Mouse (Mus musculus) heart, adult 11 months (tissue): ENCODE measurements around the gene Sf3b4.
"Not testable (repeated sequence)": the region's sequence is repeated elsewhere in the genome, so short reads cannot be mapped to it uniquely, and the experiment has no call there.

Experiments
- DNase-seq: peaks from one replicate; pipeline ENCODE4 v3.0.0; 2022

Gene Sf3b4

DNA sequence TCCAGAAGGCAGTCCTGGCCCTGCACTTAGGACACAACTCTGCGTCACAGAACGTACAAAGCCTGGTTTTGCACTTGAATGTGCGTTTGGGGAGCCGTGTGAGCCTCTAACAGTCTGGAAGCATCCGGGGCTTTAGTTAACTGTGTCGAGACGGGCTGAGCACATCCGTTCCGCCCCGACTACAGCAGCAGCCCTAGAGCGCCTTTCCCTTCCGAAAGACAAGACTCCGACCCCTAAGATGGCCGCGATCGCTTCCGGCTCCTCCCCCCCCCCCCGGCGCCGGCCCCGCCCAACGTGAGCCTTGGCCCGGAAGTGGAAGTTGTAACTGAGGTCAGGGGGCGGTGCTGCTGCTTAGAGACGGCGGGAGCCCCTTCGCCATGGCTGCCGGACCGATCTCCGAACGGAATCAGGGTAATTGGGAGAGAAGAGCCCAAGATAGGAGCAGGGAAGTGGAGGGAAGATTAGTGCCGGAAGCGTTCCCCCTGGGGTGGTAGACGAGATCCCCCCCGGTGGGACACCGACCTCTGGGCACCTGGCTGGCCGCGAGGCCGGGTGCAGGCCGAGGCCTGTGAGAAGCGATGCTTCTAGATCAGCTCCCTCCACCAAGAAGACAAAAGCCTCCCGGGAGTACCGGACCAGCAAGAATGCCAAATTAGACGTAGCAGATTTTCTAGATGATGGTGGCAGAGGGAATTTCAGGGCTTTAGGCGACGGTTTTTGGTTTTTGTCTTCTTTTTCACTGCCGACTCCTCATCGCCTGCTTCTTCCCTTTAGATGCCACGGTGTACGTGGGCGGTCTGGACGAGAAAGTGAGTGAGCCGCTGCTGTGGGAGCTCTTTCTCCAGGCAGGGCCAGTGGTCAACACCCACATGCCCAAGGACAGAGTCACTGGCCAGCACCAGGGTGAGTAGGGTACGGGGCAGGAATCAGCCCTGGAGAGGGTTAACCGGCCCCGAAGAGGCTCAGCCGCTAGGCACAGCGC is at the start of gene Sf3b4:
Sf3b4 (plus strand) TSS at position 136 of the 982 bp plus-strand sequence.
- DNase-seq: peak; percentile 99

DNA sequence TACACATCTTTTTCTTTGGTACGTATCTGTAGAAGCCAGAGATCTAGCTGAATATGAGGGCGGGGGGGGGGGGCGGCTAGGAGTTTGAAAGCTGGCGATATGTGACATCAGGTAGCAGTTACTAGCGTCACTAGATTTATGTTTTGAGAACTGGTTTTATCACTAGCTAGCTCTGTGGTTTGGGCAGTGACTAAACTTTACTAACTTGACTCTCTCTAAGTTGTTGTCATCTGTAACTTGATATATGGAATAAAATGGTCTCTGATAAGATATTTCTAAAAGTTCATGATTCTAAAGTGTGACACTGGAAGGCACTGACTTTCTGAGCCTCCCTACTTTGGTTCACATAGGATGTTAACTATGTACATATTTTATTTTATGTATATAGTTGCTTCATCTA is 47.9 kb upstream of the Sf3b4 start:
- DNase-seq: no peak

DNA sequence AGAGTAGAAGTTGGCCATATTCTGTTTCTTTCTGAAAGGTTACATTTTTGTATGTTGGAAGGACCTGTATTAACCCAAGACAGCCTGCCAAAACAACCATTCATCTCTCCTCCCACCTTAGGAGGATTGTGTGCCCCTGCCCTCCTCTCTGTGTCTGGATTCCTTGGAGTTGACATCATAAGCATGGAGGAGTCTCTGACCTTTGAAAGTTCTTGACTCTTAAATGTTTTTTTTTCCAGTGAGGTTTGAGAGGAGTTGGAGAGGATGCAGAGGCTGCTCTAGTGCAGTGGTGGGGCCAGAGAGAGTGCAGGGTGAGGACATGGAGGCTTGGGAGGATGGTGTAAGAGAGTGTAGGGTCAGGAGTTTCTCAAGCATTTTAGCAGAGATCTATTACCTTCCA is 44.0 kb upstream of the Sf3b4 start:
- DNase-seq: peak; percentile 91

DNA sequence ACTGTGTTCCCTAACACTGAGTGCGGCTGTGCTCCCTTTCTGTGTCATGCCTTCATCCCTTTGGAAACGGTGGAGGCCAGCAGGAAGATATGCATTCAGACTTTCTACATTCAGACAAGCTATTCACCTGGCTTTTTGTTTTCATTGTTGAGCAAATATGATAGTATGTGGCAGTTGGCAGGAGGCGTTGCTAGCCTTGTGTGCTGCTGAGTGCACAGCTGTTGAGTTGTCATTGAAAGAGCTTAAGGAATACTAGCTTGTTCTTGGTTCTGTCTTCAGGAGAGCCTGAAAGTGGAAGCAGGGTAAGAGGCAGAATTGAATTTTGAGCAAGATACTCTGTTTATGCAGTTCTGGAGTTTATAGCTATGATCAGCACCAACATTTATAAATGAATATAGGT is 39.7 kb upstream of the Sf3b4 start:
- DNase-seq: peak; percentile 60

DNA sequence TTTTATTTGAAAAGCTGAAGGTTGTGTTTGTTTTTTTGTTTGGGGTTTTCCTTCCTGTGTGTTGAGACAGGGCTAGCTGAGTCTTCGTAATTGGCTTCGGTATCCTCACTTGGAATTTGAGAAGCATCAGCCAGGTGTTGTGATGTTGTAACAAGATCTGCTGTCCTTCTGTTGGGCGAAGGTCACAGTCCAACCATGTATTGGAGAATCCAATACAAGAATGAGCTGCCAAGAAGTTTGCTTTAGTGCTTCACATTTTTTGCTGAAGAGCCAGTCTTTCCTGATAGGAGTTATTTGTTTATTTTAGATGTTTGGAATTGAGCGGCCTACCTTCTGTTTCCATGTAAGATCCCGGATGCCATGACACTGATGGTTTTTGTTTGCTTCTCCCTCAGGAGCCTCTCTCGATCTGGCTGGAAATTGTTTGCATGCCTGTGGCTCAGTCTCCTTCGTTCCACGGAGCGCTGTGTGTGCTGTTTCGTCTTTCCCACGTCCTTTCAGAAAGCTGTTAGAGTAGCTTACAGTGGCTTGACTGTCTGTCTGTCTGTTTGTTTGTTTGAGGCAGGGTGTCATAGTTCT is 38.7 kb upstream of the Sf3b4 start:
- DNase-seq: peak; percentile 81

DNA sequence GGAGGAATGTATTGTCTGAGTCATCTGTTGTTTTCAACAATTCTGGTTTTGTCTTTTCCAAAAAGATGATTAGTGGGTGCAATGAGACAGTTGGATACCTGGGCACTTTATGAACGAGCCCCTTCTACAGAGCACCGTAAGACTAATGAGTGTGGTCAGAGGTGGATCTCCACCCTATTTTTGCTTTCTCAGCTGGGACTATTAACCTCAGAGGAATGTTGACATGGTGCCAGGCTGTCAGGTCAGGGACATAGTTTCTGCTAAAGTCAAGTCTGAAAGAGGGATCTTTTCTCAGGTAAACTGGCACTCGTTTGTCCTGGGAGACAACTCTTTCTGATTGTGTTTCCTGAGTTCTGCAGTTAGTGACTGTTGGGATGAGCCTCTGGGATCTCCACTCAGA is 37.1 kb upstream of the Sf3b4 start:
- peak; percentile 83 for DNase-seq

DNA sequence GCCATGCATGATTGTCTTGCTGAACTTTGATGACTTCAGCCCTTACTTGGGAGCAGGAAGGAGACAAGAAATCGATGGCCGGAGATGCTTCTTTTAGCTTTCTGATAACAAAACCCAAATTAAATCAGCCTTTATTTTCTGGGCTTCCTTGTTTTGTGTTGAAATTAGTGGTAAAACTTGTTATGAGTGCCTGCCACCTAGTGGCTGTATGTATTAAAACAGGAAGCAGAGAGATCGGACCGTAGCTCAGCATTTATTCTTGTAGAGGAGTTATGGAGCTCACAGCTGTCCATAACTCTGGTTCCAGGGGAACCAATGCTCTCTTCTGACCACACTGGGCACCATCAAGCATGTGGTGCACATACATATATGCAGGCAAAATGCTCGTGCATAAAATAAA is 24.2 kb upstream of the Sf3b4 start:
- peak; percentile 92 for DNase-seq

DNA sequence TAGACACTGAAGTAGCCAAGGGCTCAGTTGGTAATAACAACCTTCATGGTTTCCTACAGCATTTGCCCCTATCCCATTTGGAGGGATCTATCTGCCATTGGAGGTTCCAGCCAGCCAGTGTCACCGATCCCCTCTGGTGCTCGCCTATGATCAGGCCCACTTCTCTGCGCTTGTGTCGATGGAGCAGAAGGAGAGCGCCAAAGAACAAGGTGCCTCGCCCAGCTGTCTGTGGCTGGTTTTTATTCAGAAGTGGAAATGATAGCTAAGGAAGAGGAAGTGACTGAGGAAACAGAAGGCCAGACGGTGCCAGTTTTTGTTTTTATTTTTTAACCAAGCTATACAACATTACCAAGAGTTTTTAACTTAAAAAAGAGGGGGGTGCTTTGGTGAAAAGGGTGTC is 20.3 kb upstream of the Sf3b4 start:
- peak; percentile 91 for DNase-seq

DNA sequence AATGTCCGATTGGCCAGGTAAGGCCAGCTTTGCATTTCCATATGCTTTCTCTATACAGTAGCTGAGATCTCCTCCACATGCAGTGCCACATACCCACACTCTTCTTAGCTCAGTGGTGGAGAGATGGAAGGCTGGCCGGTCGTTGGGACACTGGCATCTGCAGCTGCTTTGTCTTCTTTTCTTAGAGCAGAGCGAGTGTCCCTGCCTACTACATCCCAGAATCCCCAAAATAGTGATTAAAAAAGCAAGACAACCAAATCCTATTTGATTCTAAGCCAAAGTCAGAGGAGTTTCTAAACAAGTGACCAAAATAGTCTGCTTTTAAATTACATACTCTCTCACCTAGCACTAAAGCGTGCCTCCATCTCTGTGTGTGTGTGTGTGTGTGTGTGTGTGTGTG is 19.5 kb upstream of the Sf3b4 start:
- peak; percentile 85 for DNase-seq

DNA sequence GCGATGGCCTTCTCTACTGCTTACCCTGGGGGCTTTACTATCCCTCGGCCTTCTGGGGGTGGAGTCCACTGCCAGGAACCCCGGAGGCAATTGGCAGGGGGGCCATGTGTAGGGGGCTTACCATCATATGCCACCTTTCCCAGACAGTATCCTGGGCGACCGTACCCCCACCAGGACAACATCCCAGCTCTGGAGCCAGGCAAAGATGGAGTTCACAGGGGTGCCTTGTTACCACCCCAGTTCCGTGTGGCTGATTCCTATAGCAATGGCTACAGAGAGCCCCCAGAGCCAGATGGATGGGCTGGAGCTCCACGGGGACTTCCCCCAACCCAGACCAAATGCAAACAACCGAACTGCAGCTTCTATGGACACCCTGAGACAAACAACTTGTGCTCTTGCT is 16.6 kb upstream of the Sf3b4 start:
- DNase-seq: peak; percentile 91

DNA sequence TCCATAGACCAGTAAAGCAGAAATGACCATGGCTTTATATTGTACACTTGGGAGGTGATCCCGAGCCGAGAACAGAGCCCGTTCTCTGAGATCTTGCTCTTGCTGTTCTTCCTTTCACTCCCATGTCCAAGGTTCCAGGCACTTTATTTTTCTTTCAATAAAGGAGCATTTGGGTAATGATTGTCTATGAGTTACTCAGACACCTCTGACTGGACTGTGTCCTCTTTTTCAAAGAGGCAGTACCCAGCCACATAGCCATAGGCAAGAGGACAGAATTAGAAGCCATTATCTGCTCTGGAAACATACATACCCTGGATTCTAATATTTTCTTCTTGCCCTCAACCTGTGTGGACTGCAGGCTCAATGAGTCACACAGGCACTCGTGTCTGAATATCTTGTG is 12.3 kb upstream of the Sf3b4 start:
- no peak for DNase-seq

DNA sequence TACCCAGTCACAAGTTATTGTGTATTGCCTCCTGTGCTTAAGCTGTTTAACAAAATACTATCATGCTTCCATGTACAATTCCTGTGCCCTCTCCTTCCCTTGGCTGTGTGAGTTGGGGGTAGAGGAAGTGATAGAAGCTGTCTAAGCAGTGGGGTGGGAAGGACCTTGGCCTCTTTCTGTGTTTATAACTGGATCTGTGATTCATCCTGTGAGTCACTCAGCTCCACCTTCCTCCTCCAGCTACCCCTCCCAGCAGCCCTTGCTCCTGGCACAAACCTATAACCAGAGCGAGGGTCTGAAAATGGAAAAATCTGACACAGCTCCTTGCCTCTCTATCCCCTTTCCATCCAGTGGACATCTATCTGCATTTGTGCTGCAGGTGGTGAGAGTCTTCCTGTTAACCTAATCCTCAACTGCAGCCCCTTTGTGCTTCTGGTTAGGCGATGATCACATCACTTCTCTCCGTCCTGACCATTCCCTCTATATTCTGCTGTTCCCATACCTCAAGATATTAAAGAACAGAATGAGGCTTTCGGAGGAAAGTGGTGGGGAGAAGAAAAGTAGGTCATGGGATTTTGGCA is 11.8 kb upstream of the Sf3b4 start:
- DNase-seq: peak; percentile 98

DNA sequence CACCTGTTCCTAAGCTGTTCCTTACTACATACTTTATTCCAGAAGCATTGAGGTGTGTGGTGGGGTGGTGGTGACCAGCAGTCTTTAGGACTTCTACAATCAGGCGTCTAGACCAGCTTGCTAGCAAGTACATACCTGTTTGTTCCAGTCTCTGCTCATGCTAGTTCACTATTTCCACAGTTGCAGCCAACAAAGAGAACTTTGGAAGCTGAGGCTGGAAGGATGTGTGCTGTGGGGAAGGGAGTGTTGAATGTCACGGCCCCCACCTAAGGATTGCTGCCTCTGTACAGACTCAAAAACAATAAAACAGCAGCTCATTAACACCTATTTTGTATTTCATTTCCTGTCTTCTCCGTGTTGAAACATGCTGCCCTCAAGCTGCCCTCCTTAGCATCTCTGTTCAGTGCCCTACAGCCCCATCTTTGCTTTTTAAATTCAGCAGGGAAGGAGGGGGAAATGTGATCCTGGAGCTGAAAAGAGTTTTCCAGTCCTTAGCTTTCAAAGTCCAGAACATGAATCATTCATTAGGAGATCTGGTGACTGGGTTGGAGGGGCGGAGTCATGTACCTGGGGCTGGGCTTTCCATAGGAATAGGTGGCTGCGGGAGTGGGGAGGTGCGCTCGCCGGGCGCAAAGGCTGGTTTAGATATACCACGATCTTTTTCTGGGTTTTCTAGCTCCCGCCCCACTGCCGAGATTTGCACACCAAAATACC is 11.2 kb upstream of the Sf3b4 start:
- DNase-seq: peak; percentile 96

DNA sequence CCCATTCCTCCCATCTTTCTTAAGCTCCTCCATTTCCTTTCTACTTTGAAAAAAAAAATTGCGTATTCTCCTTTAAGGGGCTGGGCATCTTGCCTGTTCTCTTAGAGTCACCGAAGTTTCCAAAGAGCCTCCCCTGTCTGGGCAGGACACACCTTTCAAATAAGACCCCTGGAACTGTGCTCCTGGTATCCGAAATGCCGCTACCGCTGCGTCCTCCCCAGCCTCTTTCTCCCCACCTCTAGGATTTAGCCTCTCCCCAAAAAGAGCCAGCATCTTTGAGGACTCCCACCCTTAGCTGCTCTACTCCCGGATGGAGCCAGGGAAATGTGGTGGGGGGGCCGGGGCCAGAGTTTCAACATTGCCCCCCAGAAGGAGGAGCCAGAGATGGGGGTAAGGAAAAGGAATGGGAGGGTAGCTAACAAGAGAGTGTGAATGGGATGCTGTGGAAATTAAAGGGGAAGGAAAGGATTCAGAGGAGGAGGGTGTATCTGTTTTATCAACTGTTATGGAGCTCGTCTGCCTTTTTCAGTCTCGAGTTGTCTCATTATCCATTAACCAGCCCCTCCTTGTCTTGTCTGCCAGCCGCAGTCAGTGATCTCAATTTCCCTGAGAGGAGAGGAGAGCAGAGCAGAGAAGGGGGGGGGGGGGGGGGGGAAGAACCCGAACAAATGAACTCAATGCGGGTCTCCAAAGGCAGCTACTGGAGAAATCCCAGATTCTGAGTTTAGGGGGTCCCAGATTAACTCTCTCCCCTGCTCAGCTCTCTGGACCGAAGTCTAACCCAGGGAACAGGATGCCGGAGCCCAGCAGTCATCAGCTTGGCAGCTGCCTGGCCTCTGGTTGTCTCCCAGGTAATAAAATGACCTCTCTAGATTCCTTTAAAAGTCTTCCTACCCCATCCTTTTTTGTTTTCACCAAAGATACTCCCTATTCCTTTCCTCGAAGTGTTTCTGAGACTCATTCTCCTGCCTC is 10.0 kb upstream of the Sf3b4 start, which contains the start of gene Mtmr11:
Mtmr11 (plus strand) TSS at position 136 of the 972 bp plus-strand sequence.
- peak; percentile 97 for DNase-seq

DNA sequence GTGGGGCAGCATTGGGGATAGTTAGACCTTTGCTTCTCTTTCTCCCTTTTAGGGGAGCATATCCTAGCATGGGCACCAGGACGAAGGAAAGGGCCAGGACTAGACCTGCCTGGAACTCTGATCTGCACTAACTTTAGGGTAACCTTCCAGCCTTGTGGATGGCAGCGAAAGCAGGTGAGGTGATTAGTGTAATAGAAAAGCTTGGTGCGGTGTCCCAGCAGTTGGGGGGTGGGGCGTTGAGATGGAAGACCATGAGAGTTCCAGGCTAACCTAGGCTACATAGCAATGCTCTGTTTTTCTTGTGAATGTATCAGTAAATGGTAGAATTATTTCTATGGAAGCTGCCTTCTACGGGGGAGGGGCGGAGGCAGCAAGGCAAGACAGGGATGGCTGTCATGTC is 9.1 kb upstream of the Sf3b4 start:
- peak; percentile 90 for DNase-seq

DNA sequence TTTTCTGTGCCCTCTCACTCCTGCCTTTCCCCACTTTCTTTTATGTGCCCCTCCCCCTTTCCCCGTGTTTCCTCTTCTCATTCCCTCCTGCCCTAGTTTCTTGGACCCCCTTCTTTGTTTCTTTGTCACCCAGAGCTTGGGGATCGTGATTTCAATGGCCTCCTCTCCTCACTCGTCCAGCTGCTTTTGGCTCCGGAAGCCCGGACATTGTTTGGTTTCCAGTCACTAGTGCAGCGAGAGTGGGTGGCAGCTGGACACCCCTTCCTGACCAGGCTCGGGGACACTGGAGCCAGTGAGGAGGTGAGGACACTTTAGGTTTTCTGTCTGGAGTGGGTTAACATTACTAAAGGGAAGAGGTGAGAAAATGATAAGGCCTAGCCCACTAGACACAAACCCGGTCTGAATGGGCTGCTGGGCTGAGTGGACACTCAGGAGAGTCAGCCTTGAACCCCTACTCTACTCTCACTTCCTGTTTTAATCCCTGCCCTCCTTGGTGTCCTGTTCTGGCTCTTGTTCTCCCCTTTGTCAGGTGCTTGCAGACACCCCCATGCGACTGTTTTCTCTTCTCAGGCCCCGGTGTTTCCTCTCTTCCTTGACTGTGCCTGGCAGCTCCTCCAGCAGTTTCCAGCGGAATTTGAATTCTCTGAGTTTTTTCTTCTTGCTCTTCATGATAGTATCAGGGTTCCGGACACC is 3.5 kb upstream of the Sf3b4 start:
- peak; percentile 94 for DNase-seq

DNA sequence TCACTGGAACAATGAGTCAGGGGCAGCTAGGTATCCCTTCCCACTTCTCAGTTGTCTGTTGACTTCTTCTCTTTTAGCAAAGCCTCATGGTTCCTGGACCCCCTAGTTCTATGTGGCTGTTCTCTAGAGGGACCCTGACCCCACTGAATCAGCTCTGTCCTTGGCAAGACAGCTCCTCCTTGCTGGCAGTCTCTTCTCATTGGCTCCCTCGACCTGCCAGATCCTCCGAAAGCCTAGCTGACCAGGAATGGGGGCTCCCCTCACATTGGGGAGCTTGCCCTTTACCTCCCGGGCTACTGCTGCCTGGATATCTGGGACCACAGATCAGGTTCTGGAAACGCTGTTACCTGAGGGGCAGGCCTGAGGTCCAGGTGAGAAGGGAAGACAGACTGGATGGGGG is 1.9 kb upstream of the Sf3b4 start:
- DNase-seq: no peak

DNA sequence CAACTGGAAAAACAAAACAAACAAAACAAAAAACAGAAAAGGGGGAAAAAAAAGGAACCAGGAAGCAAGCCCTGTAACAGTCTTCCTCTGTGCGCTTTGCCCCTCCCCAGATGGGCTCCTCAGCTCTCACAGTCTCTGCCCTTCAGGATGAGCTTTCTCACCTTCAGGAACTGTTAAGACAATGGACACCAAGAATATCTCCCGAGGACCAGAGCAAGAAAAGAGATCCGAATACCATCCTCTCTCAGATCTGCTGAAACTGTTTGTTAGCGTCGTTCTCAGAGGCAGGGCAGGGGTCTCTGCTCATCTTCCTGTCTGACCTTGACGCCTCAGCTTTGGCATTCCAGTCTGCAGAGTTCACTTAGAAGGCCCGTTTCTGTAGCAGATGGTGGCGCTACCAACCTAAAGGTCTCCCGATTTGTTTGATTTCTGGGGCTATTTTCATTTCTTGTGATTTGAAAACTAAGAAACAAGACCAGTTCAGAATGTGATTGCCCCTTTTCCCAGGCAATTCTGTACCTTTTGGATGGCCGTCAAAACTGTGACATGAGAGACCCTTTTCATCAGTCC is 1.1 kb upstream of the Sf3b4 start:
- no peak for DNase-seq

DNA sequence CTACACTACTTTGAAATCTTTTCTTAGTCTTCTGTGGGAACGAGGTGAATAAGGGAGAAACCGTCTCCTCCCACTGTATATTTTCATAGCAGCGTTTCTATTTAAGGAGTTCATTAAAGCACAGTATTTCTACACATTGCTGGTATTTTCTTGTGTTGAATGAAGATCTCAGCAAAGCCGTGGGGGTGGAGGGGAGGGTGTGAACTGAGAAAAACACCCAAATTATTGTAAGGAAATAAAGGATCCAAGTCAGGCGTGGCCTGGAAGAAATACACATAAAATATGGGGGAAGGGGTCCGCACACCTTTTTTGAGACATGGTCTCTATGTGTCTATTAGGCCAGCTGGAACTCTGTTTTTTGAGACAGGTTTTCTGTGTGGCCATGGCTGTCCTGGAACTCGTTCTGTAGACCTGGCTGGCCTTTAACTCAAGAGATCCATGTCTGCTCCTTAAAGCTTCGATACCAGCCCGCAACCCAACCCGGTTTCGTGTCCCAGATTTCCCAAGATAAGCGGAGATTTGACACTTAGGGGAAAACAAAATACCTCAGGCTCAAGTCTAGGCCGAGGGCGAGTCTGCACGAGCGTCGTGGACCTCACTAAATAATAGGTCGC is 442 bp upstream of the Sf3b4 start:
- DNase-seq: no peak

DNA sequence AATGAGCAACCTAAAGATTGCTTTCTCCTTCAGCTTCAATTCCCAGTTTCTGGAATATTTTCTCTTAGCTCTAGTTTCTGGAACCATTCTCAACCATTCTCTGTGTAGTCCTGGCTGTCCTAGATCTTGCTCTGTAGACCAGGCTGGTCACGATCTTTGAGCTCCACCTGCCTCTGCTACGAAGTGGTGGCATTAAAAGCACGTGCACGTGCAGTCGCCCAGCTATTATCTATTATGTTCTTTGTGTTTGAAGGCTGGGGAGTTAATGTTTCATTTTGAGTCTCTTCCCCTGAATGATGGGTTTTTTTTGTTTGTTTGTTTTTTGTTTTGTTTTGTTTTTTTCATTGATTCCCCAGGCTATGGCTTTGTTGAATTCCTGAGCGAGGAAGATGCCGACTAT is 1.1 kb downstream of the Sf3b4 start:
- no peak for DNase-seq

DNA sequence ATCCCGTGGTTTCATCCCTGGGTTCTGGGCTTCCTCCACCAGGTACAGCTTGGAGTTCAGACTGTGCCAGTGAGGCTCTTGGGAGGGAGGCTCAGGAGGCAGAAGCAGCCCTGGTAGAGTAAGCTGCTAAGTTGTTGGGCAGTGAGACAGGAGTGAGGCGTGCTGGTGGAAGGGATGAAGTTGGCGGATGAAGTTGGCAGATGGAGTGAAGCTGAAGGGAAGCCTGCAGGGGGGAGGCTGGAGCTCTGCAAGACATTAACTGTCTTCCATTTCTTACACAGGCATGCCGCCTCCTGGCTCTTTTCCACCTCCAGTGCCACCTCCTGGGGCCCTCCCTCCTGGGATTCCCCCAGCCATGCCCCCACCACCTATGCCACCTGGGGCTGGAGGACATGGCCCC is 1.9 kb downstream of the Sf3b4 start:
- not testable (repeated sequence) for DNase-seq
